Mouse (Mus musculus): ENCODE results near the gene Fndc9.

The Fndc9 gene

GRCm38 (mm10) chr11:46235334-46235733, at the start of gene Fndc9:
Gene Fndc9 (plus strand): TSS chr11:46235531.
- DNase-seq (ENCODE audit: low read depth in 1 of 2, low spot score in 2 of 2), result no peak

DNA sequence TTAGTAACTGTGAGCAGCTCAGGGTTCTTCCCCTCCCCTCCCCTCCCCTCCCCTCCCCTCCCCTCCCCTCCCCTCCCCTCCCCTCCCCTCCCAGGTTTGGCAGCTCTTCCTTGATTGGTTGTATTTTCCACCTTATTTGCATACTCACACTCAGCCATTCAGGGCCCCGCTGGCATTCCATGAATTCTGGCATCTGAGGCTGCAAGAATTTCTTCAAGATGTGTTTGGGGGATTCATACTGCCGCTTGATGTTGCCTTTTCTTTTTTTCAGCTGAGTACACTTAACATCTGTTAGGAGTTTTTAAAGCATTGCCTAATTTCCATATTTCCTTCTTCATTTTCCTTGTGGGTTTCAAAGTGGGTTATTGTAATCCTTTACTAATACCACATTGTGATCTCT, 47.0 kb upstream of the Fndc9 start:
- DNase-seq (ENCODE audit: low read depth in 1 of 2, low spot score in 2 of 2), result no peak

- DNase-seq (ENCODE audit: low read depth in 1 of 2, low spot score in 2 of 2), result no peak
Observed at GRCm38 (mm10) chr11:46194175-46194574, 41.2 kb upstream of the Fndc9 start.

DNA sequence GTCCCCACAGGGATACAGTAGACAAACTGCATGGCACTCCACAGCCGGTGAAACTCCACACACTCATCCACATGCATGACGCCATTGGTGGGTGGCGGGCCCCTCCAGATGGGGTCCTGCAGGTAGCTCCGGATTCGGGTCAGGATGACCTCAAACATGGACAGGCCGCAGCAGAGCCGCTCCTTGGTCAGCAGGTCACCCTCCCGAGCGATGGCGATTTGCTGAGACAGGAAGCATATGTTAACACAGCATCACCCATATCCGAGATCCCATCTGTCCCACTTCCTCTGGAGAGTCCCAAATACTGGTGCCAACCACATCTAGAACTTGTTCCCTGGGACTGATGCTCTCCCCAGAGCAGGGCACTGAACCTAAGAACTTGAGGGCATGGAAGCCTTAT, 34.7 kb upstream of the Fndc9 start:
- no peak for DNase-seq (ENCODE audit: low read depth in 1 of 2, low spot score in 2 of 2)

DNA sequence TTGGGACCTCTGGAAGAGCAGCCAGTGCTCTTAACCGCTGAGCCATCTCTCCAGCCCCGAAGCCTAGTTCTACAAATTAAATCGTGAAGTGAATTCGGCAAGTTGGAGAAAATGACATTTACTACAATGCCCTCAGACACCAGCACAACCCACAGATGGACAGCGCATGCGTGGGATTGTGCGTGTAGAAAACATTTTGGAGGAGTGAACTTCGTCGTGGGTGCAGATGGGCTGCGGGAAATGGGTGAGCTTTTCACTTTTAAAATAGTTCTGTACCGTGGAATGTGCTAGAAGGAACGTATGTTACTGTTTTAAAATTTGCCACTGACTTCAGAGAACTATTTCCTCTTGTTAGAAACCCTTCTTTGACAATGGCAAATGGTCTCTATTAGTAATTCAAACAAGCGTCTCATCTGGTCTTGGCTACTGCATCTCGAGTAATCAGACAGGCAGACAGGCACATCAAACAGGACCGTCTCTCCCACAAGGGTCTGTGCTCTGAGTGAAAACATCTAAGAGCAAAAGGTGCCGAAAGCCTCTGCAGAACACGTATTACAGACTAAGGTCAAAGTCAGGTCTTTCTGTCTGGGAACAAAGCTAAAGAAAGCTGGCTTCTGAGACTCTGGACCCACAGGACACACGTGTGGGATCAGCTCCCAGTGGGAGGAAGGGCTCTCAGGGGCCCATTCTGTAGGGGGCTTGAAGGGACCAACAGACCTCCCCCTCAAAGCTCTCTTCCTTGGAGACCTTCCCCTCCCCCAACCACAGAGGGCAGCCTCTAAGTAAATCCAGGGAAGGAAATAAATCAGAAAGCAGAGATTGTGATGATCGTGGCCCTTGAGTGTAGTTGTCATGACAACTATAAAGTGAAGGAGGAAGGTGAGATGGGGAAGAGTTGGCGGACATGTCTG, 33.4 kb upstream of the Fndc9 start:
- DNase-seq (ENCODE audit: low read depth in 1 of 2, low spot score in 2 of 2), result no peak

DNA sequence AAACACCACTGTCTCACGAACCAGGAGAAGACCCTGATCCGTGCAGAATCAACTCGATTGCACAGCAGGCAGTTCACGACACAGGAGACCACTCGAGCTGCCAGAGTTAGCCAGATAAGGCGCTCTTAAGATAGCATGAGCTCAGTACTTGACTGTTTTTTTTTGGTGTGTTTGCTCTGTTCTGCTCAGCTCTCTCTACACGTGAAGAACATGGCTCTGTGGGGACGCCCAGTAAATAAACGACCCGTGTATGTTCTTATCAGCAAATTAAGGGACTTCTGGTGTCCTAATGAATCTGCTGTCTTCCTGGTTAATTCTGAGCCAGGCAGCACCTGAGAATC, 32.8 kb upstream of the Fndc9 start:
- DNase-seq (ENCODE audit: low read depth in 1 of 2, low spot score in 2 of 2), result no peak

DNA sequence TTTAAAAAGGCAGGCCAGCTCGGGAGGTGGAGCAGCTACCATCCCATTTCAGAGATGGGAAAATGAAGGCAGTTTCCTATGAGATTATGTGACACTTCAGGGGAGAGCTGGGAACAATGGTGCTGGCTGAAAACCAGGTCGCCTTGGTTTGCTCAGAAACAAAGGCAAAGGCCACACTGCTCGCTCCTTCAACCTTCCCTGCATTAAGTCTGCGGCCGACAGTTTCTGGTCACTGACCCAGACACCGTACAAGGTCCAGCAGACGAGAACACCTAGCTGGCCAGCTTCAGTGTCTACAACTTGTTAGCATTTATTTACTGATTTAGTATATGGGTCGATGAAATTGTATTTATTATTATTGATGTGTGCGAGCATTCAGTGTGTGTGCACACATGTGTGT, 30.5 kb upstream of the Fndc9 start:
- no peak for DNase-seq (ENCODE audit: low read depth in 1 of 2, low spot score in 2 of 2)

DNA sequence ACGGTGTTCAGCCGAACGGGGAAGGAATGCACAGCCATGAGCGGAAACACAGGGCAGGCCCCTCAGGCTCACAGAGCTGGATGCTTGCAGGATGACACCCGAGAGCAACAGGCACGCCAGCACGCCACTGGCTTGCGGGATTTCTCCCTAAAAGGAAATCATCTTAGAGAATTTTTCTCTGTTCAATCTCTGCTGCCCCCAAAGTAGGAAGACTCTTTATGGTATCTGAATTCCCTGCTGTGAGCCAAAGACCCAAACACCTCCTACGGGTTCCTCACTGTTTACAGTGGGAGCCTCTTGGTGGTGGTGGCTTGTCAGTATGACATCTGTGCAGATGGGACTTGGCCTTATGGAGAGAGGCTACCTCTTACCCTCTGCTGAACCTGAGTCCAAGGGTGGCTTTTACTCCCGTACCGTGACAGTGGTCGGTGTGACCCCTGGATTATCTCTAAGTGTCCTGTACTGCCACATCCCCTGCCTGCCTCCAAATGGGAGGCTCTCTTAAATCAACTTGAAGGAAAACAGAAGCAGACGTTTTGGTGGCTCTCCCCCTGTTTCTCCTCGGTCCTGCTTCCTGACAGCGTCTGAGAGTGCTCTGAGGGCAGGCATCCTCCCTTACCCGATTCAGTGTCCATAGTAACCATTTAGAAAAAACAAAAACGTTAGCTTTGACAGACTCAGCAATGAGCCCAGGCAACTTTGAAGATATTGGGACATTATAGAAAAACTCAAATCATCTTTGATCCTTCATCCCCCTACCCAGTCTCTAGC, 29.5 kb upstream of the Fndc9 start:
- DNase-seq (ENCODE audit: low read depth in 1 of 2, low spot score in 2 of 2), result no peak

DNA sequence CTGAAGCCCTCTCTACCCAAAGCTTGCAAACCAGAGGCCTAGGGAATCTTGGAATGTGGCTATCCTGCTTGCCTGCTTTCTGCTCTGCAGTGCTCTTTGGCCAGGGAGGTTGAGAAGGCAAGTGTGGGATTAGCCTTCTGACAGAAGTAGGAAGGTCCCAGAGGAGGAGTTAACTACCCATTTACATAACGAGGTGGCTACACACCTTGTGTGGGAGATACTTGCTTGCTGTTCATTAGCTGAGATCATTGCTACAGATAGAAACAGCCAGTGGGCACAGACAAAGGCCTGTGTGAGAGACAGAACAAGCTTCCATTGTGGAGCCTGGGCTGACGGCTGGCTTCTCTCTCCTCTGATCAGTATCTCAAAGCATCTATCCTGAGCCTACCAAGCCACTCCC, 25.4 kb upstream of the Fndc9 start:
- DNase-seq (ENCODE audit: low read depth in 1 of 2, low spot score in 2 of 2), result no peak

DNA sequence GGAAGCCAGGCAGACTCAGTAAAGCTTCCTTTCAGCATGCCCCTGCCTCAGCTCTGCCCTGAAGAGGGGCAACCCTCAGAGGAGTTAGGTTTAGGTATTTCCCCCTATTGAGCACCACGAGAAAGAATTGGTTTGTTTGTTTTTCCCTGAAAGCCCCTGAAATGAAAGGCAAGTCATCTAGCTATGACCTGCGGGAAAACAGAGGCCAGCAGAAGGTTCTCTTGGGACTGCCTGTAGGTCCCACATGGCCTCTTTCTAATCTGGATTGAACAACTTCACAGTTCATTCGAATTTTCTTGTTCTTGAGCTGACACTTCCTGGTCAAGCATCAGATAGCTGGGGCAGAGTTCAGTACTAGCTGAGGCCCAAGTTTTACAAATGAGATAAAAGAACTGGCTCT, 23.5 kb upstream of the Fndc9 start:
- no peak for DNase-seq (ENCODE audit: low read depth in 1 of 2, low spot score in 2 of 2)

DNA sequence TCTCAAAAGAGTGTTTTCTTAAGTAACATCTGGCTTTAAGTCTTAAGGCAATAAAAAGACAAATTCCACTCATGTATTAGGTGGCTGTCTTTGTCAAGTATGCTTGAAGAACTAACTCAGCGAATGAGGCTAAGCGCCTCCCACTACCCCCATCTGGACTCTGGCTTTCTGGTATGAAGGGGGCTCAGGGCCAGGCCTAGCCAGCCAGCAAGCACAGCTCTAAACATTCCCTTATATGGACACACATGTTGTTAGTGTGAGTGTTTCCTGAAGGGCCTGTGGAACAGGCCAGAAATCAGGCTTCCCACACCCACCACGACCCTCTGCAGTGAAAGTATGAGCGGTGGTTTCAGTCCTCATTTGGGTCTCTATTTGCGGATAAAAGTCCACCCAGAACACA, 21.5 kb upstream of the Fndc9 start:
- DNase-seq (ENCODE audit: low read depth in 1 of 2, low spot score in 2 of 2), result no peak

- no peak for DNase-seq (ENCODE audit: low read depth in 1 of 2, low spot score in 2 of 2)
Observed at GRCm38 (mm10) chr11:46214368-46215230, 20.7 kb upstream of the Fndc9 start.

DNA sequence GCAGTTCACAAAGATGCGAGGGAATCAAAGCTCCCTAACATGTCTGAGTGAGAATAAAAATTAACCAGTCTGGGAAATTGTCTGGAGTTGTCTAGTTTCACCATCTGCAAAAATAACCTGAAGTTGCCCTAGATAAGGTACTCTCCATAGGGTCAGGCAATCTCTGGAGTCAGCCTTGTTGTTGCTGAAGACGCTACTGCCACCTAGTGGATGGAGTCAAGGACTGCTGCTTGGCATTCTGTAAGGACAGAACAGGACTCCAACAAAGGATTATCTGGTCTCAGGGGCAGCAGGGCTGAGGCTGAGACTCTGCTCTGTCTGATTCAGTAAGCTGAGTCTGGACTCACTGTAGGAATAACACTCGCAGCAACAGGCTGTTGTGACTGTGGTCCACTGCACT, 20.0 kb upstream of the Fndc9 start:
- no peak for DNase-seq (ENCODE audit: low read depth in 1 of 2, low spot score in 2 of 2)

DNA sequence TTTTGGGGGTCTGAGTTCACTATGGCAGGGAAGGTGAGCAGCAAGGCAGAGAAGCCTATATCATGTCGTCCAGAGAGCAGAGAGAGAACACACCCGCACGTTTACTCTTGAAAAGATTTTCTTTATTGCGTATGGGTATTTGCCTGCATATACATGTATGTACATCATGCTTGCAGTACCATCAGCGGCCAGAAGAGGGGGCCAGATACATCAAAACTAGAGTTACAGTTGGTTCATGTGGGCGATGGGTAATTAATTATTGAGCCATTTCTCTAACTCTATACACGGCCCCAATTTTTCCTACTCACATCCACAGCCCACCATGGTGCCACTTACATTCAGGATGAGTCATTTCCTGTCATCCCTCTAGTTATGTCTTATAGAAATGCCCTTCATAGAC, 18.7 kb upstream of the Fndc9 start:
- no peak for DNase-seq (ENCODE audit: low read depth in 1 of 2, low spot score in 2 of 2)

- DNase-seq (ENCODE audit: low read depth in 1 of 2, low spot score in 2 of 2), result no peak
Observed at GRCm38 (mm10) chr11:46217686-46218085, 17.6 kb upstream of the Fndc9 start.

- no peak for DNase-seq (ENCODE audit: low read depth in 1 of 2, low spot score in 2 of 2)
Observed at GRCm38 (mm10) chr11:46218584-46218983, 16.7 kb upstream of the Fndc9 start.

DNA sequence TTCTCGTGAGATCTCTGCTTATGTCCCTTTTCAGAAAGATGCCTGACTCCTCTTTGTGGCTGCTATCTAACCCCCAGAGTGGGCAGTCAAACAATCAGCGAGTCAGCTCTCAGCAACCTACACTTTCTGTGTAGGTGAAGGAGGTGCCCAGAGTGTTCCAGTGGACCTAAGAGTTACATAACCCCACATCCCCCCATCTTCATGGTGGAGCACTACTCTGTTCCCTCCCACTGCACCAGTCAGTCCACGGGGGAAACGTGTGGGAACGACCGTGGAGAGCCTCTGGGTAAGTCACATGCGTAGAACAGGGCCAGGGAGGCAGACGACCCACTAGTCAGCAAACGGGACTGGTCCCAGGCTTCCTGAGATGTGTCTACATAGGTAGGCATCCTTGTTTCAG, 16.0 kb upstream of the Fndc9 start:
- no peak for DNase-seq (ENCODE audit: low read depth in 1 of 2, low spot score in 2 of 2)

GRCm38 (mm10) chr11:46220211-46220610, 15.1 kb upstream of the Fndc9 start:
- DNase-seq (ENCODE audit: low read depth in 1 of 2, low spot score in 2 of 2), result no peak

- no peak for DNase-seq (ENCODE audit: low read depth in 1 of 2, low spot score in 2 of 2)
Observed at GRCm38 (mm10) chr11:46223575-46223974, 11.8 kb upstream of the Fndc9 start.

GRCm38 (mm10) chr11:46225345-46225744, 10.0 kb upstream of the Fndc9 start:
- no peak for DNase-seq (ENCODE audit: low read depth in 1 of 2, low spot score in 2 of 2)

- no peak for DNase-seq (ENCODE audit: low read depth in 1 of 2, low spot score in 2 of 2)
Observed at GRCm38 (mm10) chr11:46230184-46230583, 5.1 kb upstream of the Fndc9 start.

- DNase-seq (ENCODE audit: low read depth in 1 of 2, low spot score in 2 of 2), result no peak
Observed at GRCm38 (mm10) chr11:46232803-46233202, 2.5 kb upstream of the Fndc9 start.

Measured in monocyte, adult 2 months (primary cell).